Mouse (Mus musculus) intestine, embryonic 15.5 days (tissue): ENCODE results near the gene Borcs7. TPM values are rescaled to one million over a fixed set of nuclear protein-coding genes. Genes with fewer than 3 reads are reported as not detected.

Experiments used
- polyA plus RNA-seq: library from polyadenylated mRNA; unstranded; fragments of >200 nt; fragmentation: Nextera tagmentation; extraction: Ambion mirVana; gene quantifications from 2 replicates; pipeline ENCODE4 v1.2.1, GENCODE M21; 2015

Borcs7 gene
- polyA plus RNA-seq, 1 experiment from 2014 or later = 14.5 TPM

Other genes starting within 250 kb of the Borcs7 start
- gene Trim8, start 188.2 kb upstream of the Borcs7 start, polyA plus RNA-seq = 16.4 and 17.3 TPM in 2 replicates
- 69.9 and 72.4 TPM in 2 replicates for gene Arl3, start 116.7 kb upstream of the Borcs7 start, polyA plus RNA-seq
- gene Sfxn2, start 116.5 kb upstream of the Borcs7 start, polyA plus RNA-seq = 18.2 and 20.5 TPM in 2 replicates
- 39.5 and 40.7 TPM in 2 replicates for gene Wbp1l, start 90.8 kb upstream of the Borcs7 start, polyA plus RNA-seq
- 0.30 TPM in 1 of 2 replicates, not detected in the other for gene Cyp17a1, start 16.7 kb upstream of the Borcs7 start, polyA plus RNA-seq
- gene As3mt, start 17.6 kb downstream of the Borcs7 start, polyA plus RNA-seq = 59.4 and 63.4 TPM in 2 replicates
- gene Cnnm2, start 71.7 kb downstream of the Borcs7 start, polyA plus RNA-seq = 2.9 and 3.2 TPM in 2 replicates